Mouse (Mus musculus): ENCODE data around the gene Glyatl3. TPM values are rescaled to one million over a fixed set of nuclear protein-coding genes. Genes with fewer than 3 reads are reported as not detected.

Gene Glyatl3
- total RNA-seq (2014; fragmentation: Nextera tagmentation) (not detected in 2 replicates), total RNA-seq (2017) (not detected in 2 replicates), polyA plus RNA-seq (2012) (not detected in 2 replicates)

GRCm38 (mm10) chr17:40914250-40914649, at the start of gene Glyatl3:
Gene Glyatl3, minus strand, starts transcription at chr17:40914350.
- ATAC-seq (ENCODE audit: extremely low read depth, insufficient number of reproducible peaks, low FRiP score, poor library complexity, severe bottlenecking), result no peak
- TF ChIP-seq POLR2AphosphoS5 (IDR thresholded peaks at IDR 0.05; ENCODE audit: insufficient replicate concordance, low read depth, low read length), result no peak
- no peak for TF ChIP-seq TAL1 (conservative IDR thresholded peaks at IDR 0.05; ENCODE audit: low read depth, low read length)
- TF ChIP-seq GATA2 (IDR thresholded peaks at IDR 0.05; ENCODE audit: borderline replicate concordance, low read depth, low read length), result no peak
- TF ChIP-seq GATA1 (IDR thresholded peaks at IDR 0.05; ENCODE audit: borderline replicate concordance, low read length), result no peak
- TF ChIP-seq CTCF (IDR thresholded peaks at IDR 0.05; ENCODE audit: low read depth, low read length), result no peak

GRCm38 (mm10) chr17:40948518-40948917, 34.4 kb upstream of the Glyatl3 start:
- H3K4me1 ChIP-seq (ENCODE audit: insufficient read depth, low read depth, low read length), result no peaks in the 10 kb centered on the region
- no peak for ATAC-seq (ENCODE audit: extremely low read depth, insufficient number of reproducible peaks, low FRiP score, poor library complexity, severe bottlenecking)
- no peak for TF ChIP-seq POLR2AphosphoS5 (IDR thresholded peaks at IDR 0.05; ENCODE audit: insufficient replicate concordance, low read depth, low read length)
- TF ChIP-seq GATA1 (IDR thresholded peaks at IDR 0.05; ENCODE audit: borderline replicate concordance, low read length), result no peak
- TF ChIP-seq GATA2 (IDR thresholded peaks at IDR 0.05; ENCODE audit: borderline replicate concordance, low read depth, low read length), result no peak
- no peak for TF ChIP-seq TAL1 (conservative IDR thresholded peaks at IDR 0.05; ENCODE audit: low read depth, low read length)
- no peak for TF ChIP-seq CTCF (IDR thresholded peaks at IDR 0.05; ENCODE audit: low read depth, low read length)
- no peaks in the 10 kb centered on the region for H3K27me3 ChIP-seq (ENCODE audit: insufficient read depth, low read length)
- no peak for DNase-seq (ENCODE audit: low spot score)
- H3K9me3 ChIP-seq (replicated peaks), result no peaks in the 10 kb centered on the region
- no peak overlapping the region for H3K4me3 ChIP-seq (ENCODE audit: low read depth, low read length)
- H3K36me3 ChIP-seq (replicated peaks), result peaks cover 42% of the 10 kb centered on the region

More at GRCm38 (mm10) chr17:40914250-40914649, at the start of gene Glyatl3:
- Histone ChIP-seq H3K4me3 (ENCODE audit: low read depth, low read length) (no peak within 1 kb of the TSS), H3K4me1 (ENCODE audit: insufficient read depth, low read depth, low read length) (no peaks in the 10 kb centered on the region), H3K9me3 (replicated peaks) (no peaks in the 10 kb centered on the region), H3K27me3 (ENCODE audit: insufficient read depth, low read length) (no peaks in the 10 kb centered on the region), H3K36me3 (replicated peaks) (no peaks in the 10 kb centered on the region)
- DNase-seq (ENCODE audit: low spot score), result no peak

- H3K27me3 ChIP-seq (ENCODE audit: insufficient read depth, low read length), result no peaks in the 10 kb centered on the region
- ATAC-seq (ENCODE audit: extremely low read depth, insufficient number of reproducible peaks, low FRiP score, poor library complexity, severe bottlenecking) (peak; percentile 97), DNase-seq (ENCODE audit: low spot score) (peak; percentile 93)
- H3K4me3 ChIP-seq (ENCODE audit: low read depth, low read length), result peak within 1 kb of the TSS; percentile 79
- peaks cover 38% of the 10 kb centered on the region for H3K36me3 ChIP-seq (replicated peaks)
- peaks cover 3% of the 10 kb centered on the region; the same call in 1 of the 2 replicates for H3K4me1 ChIP-seq (ENCODE audit: insufficient read depth, low read depth, low read length)
- H3K9me3 ChIP-seq (replicated peaks), result no peaks in the 10 kb centered on the region
- TF ChIP-seq TAL1 (conservative IDR thresholded peaks at IDR 0.05; ENCODE audit: low read depth, low read length) (no peak), GATA2 (IDR thresholded peaks at IDR 0.05; ENCODE audit: borderline replicate concordance, low read depth, low read length) (no peak), GATA1 (IDR thresholded peaks at IDR 0.05; ENCODE audit: borderline replicate concordance, low read length) (no peak), POLR2AphosphoS5 (IDR thresholded peaks at IDR 0.05; ENCODE audit: insufficient replicate concordance, low read depth, low read length) (no peak), CTCF (IDR thresholded peaks at IDR 0.05; ENCODE audit: low read depth, low read length) (no peak)
Observed at GRCm38 (mm10) chr17:40934420-40935231, 20.5 kb upstream of the Glyatl3 start, which contains the start of the genes Mut and Cenpq. Gene Mut, plus strand, starts transcription at chr17:40934685. Gene Cenpq, minus strand, starts transcription at chr17:40935047.

- TF ChIP-seq GATA1 (IDR thresholded peaks at IDR 0.05; ENCODE audit: borderline replicate concordance, low read length), result no peak
- TF ChIP-seq CTCF (IDR thresholded peaks at IDR 0.05; ENCODE audit: low read depth, low read length), result no peak
- TF ChIP-seq TAL1 (conservative IDR thresholded peaks at IDR 0.05; ENCODE audit: low read depth, low read length), result no peak
- Histone ChIP-seq H3K9me3 (replicated peaks) (no peaks in the 10 kb centered on the region), H3K4me3 (ENCODE audit: low read depth, low read length) (peak overlapping the region; percentile 79), H3K4me1 (ENCODE audit: insufficient read depth, low read depth, low read length) (peaks cover 3% of the 10 kb centered on the region; the same call in 1 of the 2 replicates), H3K36me3 (replicated peaks) (peaks cover 37% of the 10 kb centered on the region), H3K27me3 (ENCODE audit: insufficient read depth, low read length) (no peaks in the 10 kb centered on the region)
- no peak for ATAC-seq (ENCODE audit: extremely low read depth, insufficient number of reproducible peaks, low FRiP score, poor library complexity, severe bottlenecking)
- peak; percentile 4 for DNase-seq (ENCODE audit: low spot score)
Observed at GRCm38 (mm10) chr17:40933985-40934384, 19.8 kb upstream of the Glyatl3 start.

GRCm38 (mm10) chr17:40915499-40915898, 1.3 kb upstream of the Glyatl3 start:
- DNase-seq (ENCODE audit: low spot score) (no peak), ATAC-seq (ENCODE audit: extremely low read depth, insufficient number of reproducible peaks, low FRiP score, poor library complexity, severe bottlenecking) (no peak)
- Histone ChIP-seq H3K27me3 (ENCODE audit: insufficient read depth, low read length) (no peaks in the 10 kb centered on the region), H3K4me3 (ENCODE audit: low read depth, low read length) (no peak overlapping the region), H3K9me3 (replicated peaks) (no peaks in the 10 kb centered on the region), H3K4me1 (ENCODE audit: insufficient read depth, low read depth, low read length) (no peaks in the 10 kb centered on the region), H3K36me3 (replicated peaks) (no peaks in the 10 kb centered on the region)
- no peak for TF ChIP-seq CTCF (IDR thresholded peaks at IDR 0.05; ENCODE audit: low read depth, low read length)
- no peak for TF ChIP-seq TAL1 (conservative IDR thresholded peaks at IDR 0.05; ENCODE audit: low read depth, low read length)
- no peak for TF ChIP-seq POLR2AphosphoS5 (IDR thresholded peaks at IDR 0.05; ENCODE audit: insufficient replicate concordance, low read depth, low read length)
- TF ChIP-seq GATA2 (IDR thresholded peaks at IDR 0.05; ENCODE audit: borderline replicate concordance, low read depth, low read length), result no peak
- no peak for TF ChIP-seq GATA1 (IDR thresholded peaks at IDR 0.05; ENCODE audit: borderline replicate concordance, low read length)

GRCm38 (mm10) chr17:40904721-40905154, 9.4 kb downstream of the Glyatl3 start:
- TF ChIP-seq POLR2AphosphoS5 (IDR thresholded peaks at IDR 0.05; ENCODE audit: insufficient replicate concordance, low read depth, low read length) (no peak), CTCF (IDR thresholded peaks at IDR 0.05; ENCODE audit: low read depth, low read length) (no peak), GATA2 (IDR thresholded peaks at IDR 0.05; ENCODE audit: borderline replicate concordance, low read depth, low read length) (no peak), GATA1 (IDR thresholded peaks at IDR 0.05; ENCODE audit: borderline replicate concordance, low read length) (no peak), TAL1 (conservative IDR thresholded peaks at IDR 0.05; ENCODE audit: low read depth, low read length) (no peak)
- no peak for ATAC-seq (ENCODE audit: extremely low read depth, insufficient number of reproducible peaks, low FRiP score, poor library complexity, severe bottlenecking)
- no peak overlapping the region for H3K4me3 ChIP-seq (ENCODE audit: low read depth, low read length)

More at GRCm38 (mm10) chr17:40904721-40905154, 9.4 kb downstream of the Glyatl3 start:
- Histone ChIP-seq H3K27me3 (ENCODE audit: insufficient read depth, low read length) (peaks cover 6% of the 10 kb centered on the region), H3K9me3 (replicated peaks) (no peaks in the 10 kb centered on the region), H3K4me1 (ENCODE audit: insufficient read depth, low read depth, low read length) (peaks cover 3% of the 10 kb centered on the region), H3K36me3 (replicated peaks) (no peaks in the 10 kb centered on the region)
- no peak for DNase-seq (ENCODE audit: low spot score)
